Mouse (Mus musculus): ENCODE measurements around the gene Lcn10.

DNA sequence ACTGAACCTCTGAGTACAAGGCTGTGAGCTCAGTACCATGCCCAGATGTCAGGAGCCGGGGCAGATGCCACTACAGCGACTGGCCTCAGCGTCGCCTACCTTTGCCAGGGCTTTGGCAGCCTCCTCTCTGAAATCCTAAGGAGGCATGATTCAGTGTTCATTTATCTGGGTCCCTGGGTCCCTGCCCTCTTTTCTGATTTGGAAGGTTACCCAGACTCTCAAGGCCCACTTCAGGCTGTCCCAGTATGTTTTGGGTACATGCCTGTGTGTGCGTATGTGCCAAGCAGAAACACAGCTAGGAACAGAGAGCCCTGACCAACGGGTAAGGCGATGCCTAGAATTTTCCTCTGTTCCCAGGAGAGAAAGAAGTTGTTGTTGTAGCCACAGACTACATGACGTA, 22.2 kb upstream of the Lcn10 start:
- TF ChIP-seq EP300 (IDR thresholded peaks at IDR 0.05; ENCODE audit: insufficient read depth, low read depth, low read length) (peak; percentile 58), POLR2A (IDR thresholded peaks at IDR 0.05; ENCODE audit: insufficient read depth, low read depth, low read length) (no peak)

Measured in heart, adult 2 months (tissue).